Mouse (Mus musculus): ENCODE measurements at regions not wholly inside any gene's neighbourhood (a gene's known extent, or its start where the extent isn't known, plus 50 kb on each side); places are given as distances from the start of the nearest gene placed in this dataset.

- Histone ChIP-seq H3K27me3 (no peaks in the 10 kb centered on the region), H3K9ac (no peak overlapping the region), H3K4me3 (no peak overlapping the region), H3K4me2 (no peak overlapping the region), H3K27ac (no peak overlapping the region), H3K9me3 (no peaks in the 10 kb centered on the region), H3K36me3 (no peaks in the 10 kb centered on the region), H3K4me1 (no peaks in the 10 kb centered on the region)
- no peak for ATAC-seq (ENCODE audit: borderline replicate concordance, extremely low read depth, low FRiP score, low TSS enrichment)
- 69% methylated on average over 4 of the region's 4 CpGs for WGBS
Observed at GRCm38 (mm10) chr3:78162601-78163000, 1123.7 kb downstream of the Rapgef2 start.

- no peak overlapping the region for H3K27ac ChIP-seq
- no peak overlapping the region for H3K9ac ChIP-seq
- H3K4me1 ChIP-seq: no peaks in the 10 kb centered on the region
- no peak overlapping the region for H3K4me3 ChIP-seq
- no peak overlapping the region for H3K4me2 ChIP-seq
- ATAC-seq (ENCODE audit: borderline replicate concordance, extremely low read depth, low FRiP score, low TSS enrichment): no peak
- 91% methylated on average over 4 of the region's 4 CpGs for WGBS
- no peaks in the 10 kb centered on the region for H3K9me3 ChIP-seq
- no peaks in the 10 kb centered on the region for H3K27me3 ChIP-seq
- no peaks in the 10 kb centered on the region for H3K36me3 ChIP-seq
Observed at GRCm38 (mm10) chr3:78158450-78158849, 1127.9 kb downstream of the Rapgef2 start.

All from lung, embryonic 15.5 days (tissue).